Mouse (Mus musculus): ENCODE data around the gene Mrps33.

GRCm38 (mm10) chr6:39818922-39819321 is 8.1 kb upstream of the Mrps33 start:
- no peak for TF ChIP-seq POLR2A (IDR thresholded peaks at IDR 0.05; ENCODE audit: extremely low read depth, insufficient read depth, low read length)
- 0 out of 2 replicates have a peak, but pooled peaks have one; percentile 9 for TF ChIP-seq CTCF (IDR thresholded peaks at IDR 0.05; ENCODE audit: extremely low read depth, insufficient read depth, low read length)
